Mouse (Mus musculus) CH12.LX (cell line): ENCODE measurements around the gene Tmem223. TPM values are rescaled to one million over a fixed set of nuclear protein-coding genes. Genes with fewer than 3 reads are reported as not detected.

Source experiments
- DNase-seq: peaks from one replicate; pipeline ENCODE4 v3.0.0-alpha.2; 2013; ENCODE audit errors: extremely low read depth
- H3K27ac ChIP-seq: 2 replicates; pipeline ENCODE4 v1.5.1; 2012; ENCODE audit warnings: low read depth, mild to moderate bottlenecking, control low read depth, moderate library complexity; ENCODE audit not compliant: insufficient read depth
- H3K27me3 ChIP-seq: replicated peaks from 2 replicates; pipeline ENCODE3; 2012; ENCODE audit warnings: inconsistent platforms
- H3K36me3 ChIP-seq, 2 experiments: replicated peaks in 1 of 2; 2 replicates each; pipeline versions ENCODE3 to v1.6.1; 2012; ENCODE audit warnings: inconsistent platforms in 1 of 2, low read length in 1 of 2, mild to moderate bottlenecking in 1 of 2, mixed read lengths in 1 of 2, moderate library complexity in 1 of 2; ENCODE audit not compliant: control insufficient read depth in 1 of 2, insufficient read depth in 1 of 2
- H3K4me1 ChIP-seq, 2 experiments: 2 replicates each; pipeline ENCODE4 v1.6.1; 2012; ENCODE audit warnings: inconsistent platforms in 1 of 2, moderate library complexity in 1 of 2; ENCODE audit not compliant: insufficient read depth in 2 of 2, control insufficient read depth in 1 of 2
- H3K4me2 ChIP-seq: 2 replicates; pipeline ENCODE4 v1.6.1; 2012; ENCODE audit warnings: low read depth, mild to moderate bottlenecking, control low read depth; ENCODE audit not compliant: poor library complexity, insufficient read depth, severe bottlenecking
- H3K4me3 ChIP-seq, 3 experiments: fragments of 150-350 bp in 1 of 3; sonication (generic) in 1 of 3; replicated peaks in 1 of 3; 2 replicates each; pipeline versions ENCODE3 to v1.5.1; 2011 to 2012; ENCODE audit warnings: low read depth in 2 of 3, low read length in 2 of 3, mild to moderate bottlenecking in 2 of 3, moderate library complexity in 2 of 3, control low read depth in 1 of 3, improper control_type of control experiment in 1 of 3, inconsistent platforms in 1 of 3, mixed read lengths in 1 of 3; ENCODE audit not compliant: poor library complexity in 1 of 3
- H3K79me2 ChIP-seq: replicated peaks from 2 replicates; pipeline ENCODE4 v1.6.1; 2012; ENCODE audit warnings: mild to moderate bottlenecking, moderate library complexity; ENCODE audit not compliant: control insufficient read depth, poor library complexity, insufficient read depth, severe bottlenecking; ENCODE audit errors: extremely low read depth
- H3K9ac ChIP-seq: 2 replicates; pipeline ENCODE4 v1.6.1; 2012; ENCODE audit warnings: low read depth, mild to moderate bottlenecking, control low read depth, moderate library complexity; ENCODE audit not compliant: insufficient read depth
- H3K9me3 ChIP-seq: replicated peaks from 2 replicates; pipeline ENCODE3; 2012; ENCODE audit warnings: low read length, inconsistent platforms, mixed read lengths
- CTCF ChIP-seq, 2 experiments: IDR thresholded peaks in 1 of 2; conservative IDR thresholded peaks in 1 of 2; 2 replicates each; pipeline ENCODE4 v1.5.1; 2011 to 2012; ENCODE audit warnings: low read depth in 2 of 2, low read length in 2 of 2, improper control_type of control experiment in 1 of 2, inconsistent platforms in 1 of 2, mild to moderate bottlenecking in 1 of 2, moderate library complexity in 1 of 2
- E2F4 ChIP-seq: IDR thresholded peaks from 2 replicates; pipeline ENCODE4 v1.6.1; 2011; ENCODE audit warnings: low read depth, low read length, improper control_type of control experiment; ENCODE audit not compliant: insufficient replicate concordance
- EP300 ChIP-seq: IDR thresholded peaks from 2 replicates; pipeline ENCODE4 v1.6.1; 2011; ENCODE audit warnings: low read length, improper control_type of control experiment
- HCFC1 ChIP-seq: IDR thresholded peaks from 2 replicates; pipeline ENCODE4 v1.6.1; 2012; ENCODE audit warnings: low read depth, mild to moderate bottlenecking, inconsistent platforms, low read length, improper control_type of control experiment
- IRF4 ChIP-seq: IDR thresholded peaks from 2 replicates; pipeline ENCODE4 v1.6.1; 2014; ENCODE audit warnings: low read depth, mild to moderate bottlenecking, inconsistent platforms, low read length, improper control_type of control experiment
- KAT2A ChIP-seq: IDR thresholded peaks from 2 replicates; pipeline ENCODE4 v1.6.1; 2012; ENCODE audit warnings: low read length, improper control_type of control experiment, inconsistent platforms; ENCODE audit not compliant: insufficient replicate concordance
- MAZ ChIP-seq: IDR thresholded peaks from 2 replicates; pipeline ENCODE4 v1.6.1; 2012; ENCODE audit warnings: low read depth, mild to moderate bottlenecking, inconsistent platforms, low read length, improper control_type of control experiment, moderate library complexity
- NELFE ChIP-seq: IDR thresholded peaks from 2 replicates; pipeline ENCODE4 v1.6.1; 2011; ENCODE audit warnings: low read depth, low read length, improper control_type of control experiment
- NRF1 ChIP-seq: IDR thresholded peaks from 2 replicates; pipeline ENCODE4 v1.6.1; 2014; ENCODE audit warnings: low read depth, mild to moderate bottlenecking, inconsistent platforms, low read length, improper control_type of control experiment, moderate library complexity
- RAD21 ChIP-seq: IDR thresholded peaks from 2 replicates; pipeline ENCODE4 v1.6.1; 2011; ENCODE audit warnings: low read depth, mild to moderate bottlenecking, low read length, improper control_type of control experiment, moderate library complexity
- TBP ChIP-seq: conservative IDR thresholded peaks from 2 replicates; pipeline ENCODE4 v1.6.1; 2011; ENCODE audit warnings: low read depth, low read length, improper control_type of control experiment
- ZC3H11A ChIP-seq: IDR thresholded peaks from 2 replicates; pipeline ENCODE4 v1.6.1; 2012; ENCODE audit warnings: low read depth, mild to moderate bottlenecking, inconsistent platforms, low read length, improper control_type of control experiment
- dilution Hi-C: fragments of 300-500 bp; cut with MboI; formaldehyde crosslinking; loops from 2 replicates; pipeline ENCODE4 v1.14.3; 2020; ENCODE audit warnings: low sequenced_read_pairs; ENCODE audit not compliant: extremely low pct_unique_long_range_greater_than_20kb, extremely low pct_ligation_motif_present
- in situ Hi-C: fragments of 300-500 bp; cut with MboI; formaldehyde crosslinking; loops from 3 replicates; pipeline ENCODE4 v1.14.3; 2019; ENCODE audit warnings: low sequenced_read_pairs, low pct_ligation_motif_present, low pct_unique_long_range_greater_than_20kb, mixed read lengths
- polyA plus RNA-seq: library from polyadenylated mRNA; unstranded; fragments of >175 nt; gene quantifications from 2 replicates; pipeline ENCODE4 v1.2.1, GENCODE M21; 2012; ENCODE audit warnings: low read depth; ENCODE audit not compliant: insufficient read length
- total RNA-seq, 2 experiments: library from RNA; depleted of rRNA; stranded (reverse); fragments of 300-350 nt in 1 of 2; fragments of >200 nt in 1 of 2; gene quantifications; 2 replicates each; pipeline ENCODE4 v1.2.3; 2012 to 2014

Tmem223 gene
- total and polyA plus RNA-seq, 3 experiments: 45.7 to 106 (median 56.5) TPM

DNA sequence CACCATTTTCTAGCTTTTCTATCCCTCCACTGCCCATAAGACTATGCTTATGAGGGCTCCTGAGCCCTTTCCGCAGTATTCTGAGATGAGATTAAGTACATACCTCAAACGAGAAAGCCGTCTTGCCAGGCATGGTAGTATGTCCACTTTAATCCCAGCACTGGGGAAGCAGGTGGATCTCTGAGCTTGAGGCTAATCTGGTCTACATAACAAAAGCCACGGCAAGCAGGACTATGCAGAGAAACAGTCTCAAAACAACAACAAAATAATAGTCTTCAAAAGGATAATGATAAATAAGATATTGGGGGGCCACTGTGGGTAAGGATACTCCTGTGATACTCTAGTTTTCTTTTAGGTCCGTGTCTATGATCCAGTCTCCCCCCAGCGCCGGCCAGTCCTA is 31.9 kb upstream of the Tmem223 start:
- Histone ChIP-seq H3K4me2 (no peak overlapping the region), H3K27me3 (no peaks in the 10 kb centered on the region), H3K79me2 (peaks cover 39% of the 10 kb centered on the region), H3K9ac (no peak overlapping the region), H3K4me1 (peaks cover 11 to 47% of the 10 kb centered on the region in 2 experiments), H3K9me3 (no peaks in the 10 kb centered on the region), H3K4me3 (no peak overlapping the region), H3K36me3 (peaks cover 40 to 56% of the 10 kb centered on the region in 2 experiments), H3K27ac (no peak overlapping the region)
- dilution Hi-C loops (no loop called here), in situ Hi-C loops (loop anchor here (25.0 kb wide), 1 partner anchor 373 kb away; no protein-coding TSS in a partner anchor)
- DNase-seq: no peak
- TF ChIP-seq HCFC1 (no peak), TBP (no peak), NRF1 (no peak), MAZ (no peak), IRF4 (no peak), RAD21 (no peak), EP300 (no peak)

DNA sequence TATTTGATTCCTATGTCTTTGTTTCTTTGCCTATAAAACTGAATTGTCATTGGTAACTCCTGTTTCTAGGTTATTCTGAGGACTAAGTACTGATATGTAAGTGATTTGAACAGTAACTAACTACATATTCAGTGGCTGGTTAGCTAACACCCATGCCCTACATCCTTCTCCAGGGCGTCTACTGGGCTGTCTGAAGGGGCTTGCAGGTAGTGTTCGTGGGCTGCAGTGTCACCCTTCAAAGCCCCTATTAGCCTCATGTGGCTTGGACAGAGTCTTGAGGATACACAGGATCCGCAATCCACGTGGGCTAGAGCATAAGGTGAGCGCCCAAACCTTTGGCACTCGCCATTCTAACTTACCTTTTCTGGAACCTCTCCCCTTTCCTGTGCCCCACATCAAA is 31.1 kb upstream of the Tmem223 start:
- H3K9ac ChIP-seq: no peak overlapping the region
- H3K27ac ChIP-seq: no peak overlapping the region
- TF ChIP-seq KAT2A: no peak
- H3K4me1 ChIP-seq: peaks cover 11 to 47% of the 10 kb centered on the region in 2 experiments
- no peak overlapping the region for H3K4me2 ChIP-seq
- H3K36me3 ChIP-seq: peaks cover 40 to 61% of the 10 kb centered on the region in 2 experiments
- dilution Hi-C loops (no loop called here), in situ Hi-C loops (loop anchor here (25.0 kb wide), 1 partner anchor 373 kb away; no protein-coding TSS in a partner anchor)
- H3K4me3 ChIP-seq: no peak overlapping the region
- H3K9me3 ChIP-seq: no peaks in the 10 kb centered on the region
- H3K27me3 ChIP-seq: no peaks in the 10 kb centered on the region
- peaks cover 41% of the 10 kb centered on the region for H3K79me2 ChIP-seq
- no peak for DNase-seq

DNA sequence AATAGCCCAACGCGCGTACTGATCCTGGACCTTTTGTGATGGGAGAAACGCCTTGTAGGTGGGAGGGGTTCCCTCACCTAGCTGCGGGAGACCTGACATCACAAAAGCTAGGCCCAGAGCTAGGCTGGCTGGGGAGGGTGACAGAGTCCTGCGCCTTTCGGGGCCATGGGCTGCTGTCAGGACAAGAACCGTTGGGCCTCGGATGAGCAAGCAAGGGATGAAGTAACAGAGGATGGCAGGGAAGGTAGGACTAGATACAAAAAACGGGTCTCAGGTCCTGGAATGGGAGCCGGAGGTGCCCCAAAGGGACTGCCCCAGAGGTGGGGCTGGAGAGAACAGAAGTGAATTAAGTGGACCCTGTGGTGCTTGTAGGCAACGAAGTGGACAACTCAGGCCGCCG is 30.2 kb upstream of the Tmem223 start, which contains the start of gene 1700092M07Rik:
1700092M07Rik (plus strand) TSS at position 116 of the 400 bp plus-strand sequence.
- Histone ChIP-seq H3K9me3 (no peaks in the 10 kb centered on the region), H3K9ac (peak within 1 kb of the TSS; percentile 79), H3K4me1 (peaks cover 11 to 41% of the 10 kb centered on the region in 2 experiments), H3K36me3 (peaks cover 50 to 71% of the 10 kb centered on the region in 2 experiments), H3K4me2 (peak within 1 kb of the TSS; percentile 6; the same call in 1 of the 2 replicates), H3K27ac (peak within 1 kb of the TSS; percentile 91), H3K4me3 (peak within 1 kb of the TSS; percentile 68 to 77 (median 75)), H3K79me2 (peaks cover 41% of the 10 kb centered on the region), H3K27me3 (no peaks in the 10 kb centered on the region)
- DNase-seq: no peak
- in situ Hi-C loops (loop anchor here (25.0 kb wide), 1 partner anchor 372 kb away; no protein-coding TSS in a partner anchor), dilution Hi-C loops (no loop called here)
- TF ChIP-seq CTCF (conservative IDR thresholded peaks at IDR 0.05 in 1 of 2, IDR thresholded peaks at IDR 0.05 in 1 of 2; ENCODE audit: low read depth in 2 of 2, low read length in 2 of 2): no peak
- no peak for TF ChIP-seq ZC3H11A
- TF ChIP-seq NELFE: no peak
- TF ChIP-seq E2F4: no peak
